Mouse (Mus musculus): ENCODE measurements around the gene Mtf2. TPM values are rescaled to one million over a fixed set of nuclear protein-coding genes. Genes with fewer than 3 reads are reported as not detected.

The Mtf2 gene
- polyA plus RNA-seq, 1 experiment from 2014 or later: 29.9 TPM

DNA sequence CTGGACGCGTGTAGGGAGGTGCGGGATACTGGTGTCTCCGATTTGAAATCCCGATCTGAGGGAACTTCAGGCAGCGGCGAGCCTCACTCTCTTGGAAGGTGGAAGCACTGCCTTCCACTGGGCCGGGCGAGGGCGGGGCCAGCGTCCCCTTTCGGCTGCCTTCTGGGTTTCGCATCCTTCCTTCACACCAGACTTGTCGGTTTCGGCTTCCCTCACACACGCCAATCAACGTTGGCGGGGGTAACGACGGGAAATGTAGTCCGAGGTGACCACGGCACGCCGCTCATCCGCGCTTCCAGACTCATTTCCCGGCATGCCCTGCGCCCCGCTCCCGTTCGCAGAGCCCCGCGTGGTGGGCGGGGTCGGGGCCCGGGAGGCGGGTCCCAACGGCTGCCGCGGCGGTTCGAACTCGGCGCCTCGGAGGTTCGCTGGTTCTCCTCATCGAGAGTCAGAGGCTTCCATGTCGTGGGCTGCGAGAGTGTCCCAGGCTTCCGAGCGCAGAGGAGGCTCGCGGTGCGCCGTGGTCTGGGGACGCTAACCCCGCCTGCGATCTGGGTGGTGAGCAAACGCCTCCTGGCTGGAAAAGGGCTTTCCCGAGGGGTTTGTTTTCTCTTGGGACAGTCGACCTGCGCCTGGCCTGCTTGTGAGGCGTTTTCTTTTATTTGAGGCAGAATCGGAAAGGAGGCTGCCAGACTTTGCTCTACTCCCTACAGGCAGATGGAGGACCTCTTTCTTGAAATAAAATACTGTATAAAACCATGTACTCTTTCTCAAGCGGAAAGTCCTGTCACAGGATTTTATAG is 67.2 kb downstream of the Mtf2 start, which contains the start of the genes Tmed5 and Ccdc18:
Gene Tmed5, minus strand, starts transcription at position 180 of the 803 bp plus-strand sequence.
Gene Ccdc18, plus strand, starts transcription at position 435 of the 803 bp plus-strand sequence.
- ChIA-PET POLR2A (no interaction called here), CTCF (no interaction called here)
- DNase-seq (ENCODE audit: low read depth, low spot score) (peak; percentile 96), ATAC-seq (peak; percentile 99)
- H3K27me3 ChIP-seq: no peaks in the 10 kb centered on the region
- in situ Hi-C loops (cut with MboI; ENCODE audit: low pct_unique_long_range_greater_than_20kb): no loop called here
- TF ChIP-seq CTCF (IDR thresholded peaks at IDR 0.05): no peak

DNA sequence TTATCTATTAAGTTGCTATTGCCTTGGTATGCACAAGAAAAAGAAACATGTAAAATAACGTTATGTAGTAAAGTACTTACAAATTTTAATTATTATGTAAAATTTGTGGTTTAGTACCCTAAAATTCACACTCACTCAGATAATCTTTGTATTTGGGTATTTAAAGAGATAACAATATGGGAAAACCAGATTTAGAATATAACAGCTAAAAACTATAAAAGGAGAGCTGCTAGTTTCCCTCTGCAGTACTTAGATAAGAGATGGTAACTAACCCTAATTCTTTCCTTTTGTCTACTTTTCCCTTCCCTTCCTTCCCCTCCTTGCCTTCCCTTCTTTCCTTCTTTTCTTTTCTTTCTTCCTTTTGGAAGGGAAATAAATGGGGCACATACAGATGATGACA is 87.1 kb downstream of the Mtf2 start:
- ChIA-PET POLR2A (no interaction called here), CTCF (interaction anchor here (1.5 kb wide), 1 partner anchor 11 kb away, joined by 4 read pairs; no protein-coding TSS in a partner anchor)
- ATAC-seq (no peak), DNase-seq (ENCODE audit: low read depth, low spot score) (no peak)
- H3K27me3 ChIP-seq: no peaks in the 10 kb centered on the region
- TF ChIP-seq CTCF (IDR thresholded peaks at IDR 0.05): no peak
- in situ Hi-C loops (cut with MboI; ENCODE audit: low pct_unique_long_range_greater_than_20kb): no loop called here

Other genes with a start within 250 kb of the Mtf2 start
- not detected for gene Ube2d2b, start 235.6 kb upstream of the Mtf2 start, polyA plus RNA-seq (2021)
- 43.4 TPM for gene Evi5, start 190.6 kb upstream of the Mtf2 start, polyA plus RNA-seq (2021)
- gene Rpl5, start 165.2 kb upstream of the Mtf2 start, polyA plus RNA-seq (2021): 68.3 TPM
- 17.0 TPM for gene Fam69a, start 78.6 kb upstream of the Mtf2 start, polyA plus RNA-seq (2021)
- gene Tmed5, start 66.9 kb downstream of the Mtf2 start, polyA plus RNA-seq (2021): 42.5 TPM
- 3.6 TPM for gene Ccdc18, start 67.2 kb downstream of the Mtf2 start, polyA plus RNA-seq (2021)
- 36.5 TPM for gene Dr1, start 203.2 kb downstream of the Mtf2 start, polyA plus RNA-seq (2021)
- gene Pigg, start 246.9 kb downstream of the Mtf2 start, polyA plus RNA-seq (2021): 17.0 TPM